Mouse (Mus musculus): ENCODE data around the gene Bcor.

GRCm38 (mm10) chrX:12083631-12084030, 76.5 kb downstream of the Bcor start:
- TF ChIP-seq POLR2AphosphoS5 (IDR thresholded peaks at IDR 0.05; ENCODE audit: insufficient replicate concordance, low read depth, low read length) (no peak), CTCF (IDR thresholded peaks at IDR 0.05; ENCODE audit: low read depth, low read length) (no peak)

Measured in G1E (cell line).